Mouse (Mus musculus) ES-Bruce4 (cell line): ENCODE measurements around the gene Taf5.

Experiments used
- EP300 ChIP-seq: IDR thresholded peaks from 2 replicates; pipeline ENCODE4 v1.6.1; 2011; ENCODE audit warnings: low read depth, low read length; ENCODE audit not compliant: insufficient read depth
- POLR2A ChIP-seq: IDR thresholded peaks from one replicate; pipeline ENCODE4 v1.8.1; 2011; ENCODE audit warnings: low read length; ENCODE audit not compliant: insufficient read depth

DNA sequence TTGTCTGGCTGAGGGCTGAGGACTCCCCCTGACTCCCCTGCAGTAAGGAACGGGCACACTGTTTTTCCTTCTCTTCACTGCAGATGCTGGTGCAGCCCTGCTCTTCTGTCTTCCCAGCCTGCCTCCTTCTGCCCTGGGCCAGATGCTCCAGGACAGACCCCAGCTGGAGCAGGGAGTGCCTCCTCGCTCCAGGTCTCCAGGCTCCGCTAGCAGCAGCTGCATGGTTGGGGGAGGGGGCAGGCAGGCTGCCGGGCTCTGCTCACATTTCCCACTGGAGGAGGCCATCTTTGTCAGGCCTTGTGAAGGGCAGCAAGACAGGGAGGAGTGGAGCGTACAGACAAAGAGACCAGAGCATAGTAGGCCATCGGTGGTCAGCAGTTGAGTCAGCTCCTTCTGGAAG lies 48.2 kb upstream of the Taf5 start:
- TF ChIP-seq POLR2A (no peak), EP300 (peak; percentile 89)
